Mouse (Mus musculus) neural tube, embryonic 14.5 days (tissue): ENCODE results near the gene Ndufab1. TPM values are rescaled to one million over a fixed set of nuclear protein-coding genes. Genes with fewer than 3 reads are reported as not detected.

Experiments
- ATAC-seq: fragments of 200-750 bp; cut with Nextera tagmentation; 2 replicates; pipeline ENCODE4 v1.8.0; 2017; ENCODE audit warnings: low read depth, mild to moderate bottlenecking, moderate TSS enrichment, moderate library complexity
- H3K27ac ChIP-seq: fragments of 300-500 bp; sonication (generic); 2 replicates; pipeline ENCODE4 v1.5.1; 2014; ENCODE audit warnings: low read depth, mild to moderate bottlenecking, control low read depth, low read length, moderate library complexity, mixed read lengths
- H3K27me3 ChIP-seq: fragments of 300-500 bp; sonication (generic); 2 replicates; pipeline ENCODE4 v1.6.1; 2014; ENCODE audit warnings: low read length; ENCODE audit not compliant: control insufficient read depth, insufficient read depth
- H3K36me3 ChIP-seq: fragments of 300-500 bp; sonication (generic); 2 replicates; pipeline ENCODE4 v1.6.1; 2014; ENCODE audit warnings: low read length, mixed read lengths; ENCODE audit not compliant: control insufficient read depth, insufficient read depth
- H3K4me1 ChIP-seq: fragments of 300-500 bp; sonication (generic); 2 replicates; pipeline ENCODE4 v1.6.1; 2014; ENCODE audit warnings: low read length; ENCODE audit not compliant: control insufficient read depth, insufficient read depth
- H3K4me2 ChIP-seq: fragments of 300-500 bp; sonication (generic); 2 replicates; pipeline ENCODE4 v1.6.1; 2014; ENCODE audit warnings: mild to moderate bottlenecking, low read depth, low read length, control low read depth
- H3K4me3 ChIP-seq: fragments of 300-500 bp; sonication (generic); 2 replicates; pipeline ENCODE4 v1.5.1; 2014; ENCODE audit warnings: low read depth, low read length, control low read depth, mixed read lengths
- H3K9ac ChIP-seq: fragments of 300-500 bp; sonication (generic); replicated peaks from 2 replicates; pipeline ENCODE4 v1.6.1; 2014; ENCODE audit warnings: low read depth, mild to moderate bottlenecking, control low read depth, low read length, mixed read lengths
- H3K9me3 ChIP-seq: fragments of 300-500 bp; sonication (generic); 2 replicates; pipeline ENCODE4 v1.6.1; 2016; ENCODE audit warnings: low read length; ENCODE audit not compliant: control insufficient read depth
- WGBS: fragments of 180-500 bp; shearing (Covaris S2); extraction: QIAGEN DNeasy Blood & Tissue Kit; methylation state at CpG from one replicate; pipeline ENCODE4 v1.1.7; 2014; 5-methylcytosine and 5-hydroxymethylcytosine counted together
- polyA plus RNA-seq: library from polyadenylated mRNA; unstranded; fragments of >200 nt; fragmentation: Nextera tagmentation; extraction: Ambion mirVana; gene quantifications from 2 replicates; pipeline ENCODE4 v1.2.1, GENCODE M21; 2014

The Ndufab1 gene
- polyA plus RNA-seq, 1 experiment from 2014 or later, result 725 TPM

- Histone ChIP-seq H3K27me3 (no peaks in the 10 kb centered on the region), H3K4me1 (no peaks in the 10 kb centered on the region), H3K36me3 (peaks cover 56% of the 10 kb centered on the region), H3K9ac (no peak overlapping the region), H3K4me3 (no peak overlapping the region), H3K27ac (no peak overlapping the region), H3K9me3 (no peaks in the 10 kb centered on the region), H3K4me2 (no peak overlapping the region)
- ATAC-seq, result no peak
- WGBS, result 100% methylated on average over 1 of the region's 1 CpGs
These were observed 20.6 kb downstream of the Ndufab1 start for GRCm38 (mm10) chr7:122081071-122081470.

- Histone ChIP-seq H3K36me3 (peaks cover 65% of the 10 kb centered on the region), H3K4me3 (no peak overlapping the region), H3K9ac (no peak overlapping the region), H3K4me2 (no peak overlapping the region), H3K27ac (no peak overlapping the region), H3K9me3 (no peaks in the 10 kb centered on the region), H3K27me3 (no peaks in the 10 kb centered on the region), H3K4me1 (no peaks in the 10 kb centered on the region)
- 94% methylated on average over 8 of the region's 8 CpGs for WGBS
- no peak for ATAC-seq
These were observed 21.7 kb downstream of the Ndufab1 start for GRCm38 (mm10) chr7:122079798-122080554.

- no peak overlapping the region for H3K4me2 ChIP-seq
- H3K27me3 ChIP-seq, result no peaks in the 10 kb centered on the region
- no peak for ATAC-seq
- H3K27ac ChIP-seq, result no peak overlapping the region
- no peaks in the 10 kb centered on the region for H3K9me3 ChIP-seq
- peaks cover 62% of the 10 kb centered on the region for H3K36me3 ChIP-seq
- H3K9ac ChIP-seq, result no peak overlapping the region
- 87% methylated on average over 3 of the region's 3 CpGs for WGBS
- H3K4me3 ChIP-seq, result no peak overlapping the region
- H3K4me1 ChIP-seq, result no peaks in the 10 kb centered on the region
These were observed 27.3 kb downstream of the Ndufab1 start for GRCm38 (mm10) chr7:122074374-122074773.

- WGBS, result under 1% methylated on average over 57 of the region's 58 CpGs
- peak overlapping the region; percentile 76 for H3K4me2 ChIP-seq
These were observed 33.9 kb downstream of the Ndufab1 start for GRCm38 (mm10) chr7:122067517-122068381.

GRCm38 (mm10) chr7:122066945-122067516, 34.7 kb downstream of the Ndufab1 start, which contains the start of the genes Ubfd1 and Ears2:
Gene Ubfd1 (plus strand): TSS chr7:122067175.
Gene Ears2 (minus strand): TSS chr7:122067263.
- 0% methylated on average over 58 of the region's 60 CpGs for WGBS
- Histone ChIP-seq H3K4me3 (peak within 1 kb of the TSS; percentile 100), H3K27me3 (no peaks in the 10 kb centered on the region), H3K36me3 (peaks cover 6% of the 10 kb centered on the region; the same call in 1 of the 2 replicates), H3K27ac (peak within 1 kb of the TSS; percentile 92), H3K9me3 (no peaks in the 10 kb centered on the region), H3K9ac (peak within 1 kb of the TSS; percentile 95), H3K4me2 (peak within 1 kb of the TSS; percentile 84), H3K4me1 (peaks cover 22% of the 10 kb centered on the region)
- ATAC-seq, result peak; percentile 99

More at GRCm38 (mm10) chr7:122067517-122068381, 33.9 kb downstream of the Ndufab1 start:
- H3K27me3 ChIP-seq, result no peaks in the 10 kb centered on the region
- no peaks in the 10 kb centered on the region for H3K9me3 ChIP-seq
- H3K4me1 ChIP-seq, result peaks cover 22% of the 10 kb centered on the region
- H3K27ac ChIP-seq, result peak overlapping the region; percentile 92
- ATAC-seq, result peak; percentile 58
- peak overlapping the region; percentile 95 for H3K9ac ChIP-seq
- peaks cover 13% of the 10 kb centered on the region for H3K36me3 ChIP-seq
- H3K4me3 ChIP-seq, result peak overlapping the region; percentile 100

- Histone ChIP-seq H3K4me2 (peak overlapping the region; percentile 84), H3K27ac (peak overlapping the region; percentile 92), H3K9ac (peak overlapping the region; percentile 95), H3K27me3 (no peaks in the 10 kb centered on the region), H3K36me3 (peaks cover 5% of the 10 kb centered on the region; the same call in 1 of the 2 replicates), H3K4me1 (peaks cover 22% of the 10 kb centered on the region), H3K9me3 (no peaks in the 10 kb centered on the region), H3K4me3 (peak overlapping the region; percentile 100)
- 21% methylated on average over 31 of the region's 31 CpGs for WGBS
- no peak; the same call in 1 of the 2 replicates for ATAC-seq
These were observed 35.4 kb downstream of the Ndufab1 start for GRCm38 (mm10) chr7:122066102-122066944.

- WGBS, result 81% methylated on average over 1 of the region's 1 CpGs
- H3K27ac ChIP-seq, result no peak overlapping the region
These were observed 36.0 kb downstream of the Ndufab1 start for GRCm38 (mm10) chr7:122065656-122066055.

GRCm38 (mm10) chr7:122056633-122057032, 45.1 kb downstream of the Ndufab1 start:
- Histone ChIP-seq H3K4me3 (no peak overlapping the region), H3K36me3 (peaks cover 3% of the 10 kb centered on the region; the same call in 1 of the 2 replicates)
- no peak for ATAC-seq

More at GRCm38 (mm10) chr7:122065656-122066055, 36.0 kb downstream of the Ndufab1 start:
- H3K36me3 ChIP-seq, result peaks cover 5% of the 10 kb centered on the region; the same call in 1 of the 2 replicates
- no peaks in the 10 kb centered on the region for H3K9me3 ChIP-seq
- no peak overlapping the region for H3K4me3 ChIP-seq
- no peak for ATAC-seq
- peaks cover 22% of the 10 kb centered on the region for H3K4me1 ChIP-seq
- no peaks in the 10 kb centered on the region for H3K27me3 ChIP-seq
- no peak overlapping the region; the same call in 1 of the 2 replicates for H3K4me2 ChIP-seq
- H3K9ac ChIP-seq, result no peak overlapping the region

More at GRCm38 (mm10) chr7:122056633-122057032, 45.1 kb downstream of the Ndufab1 start:
- no peaks in the 10 kb centered on the region for H3K9me3 ChIP-seq
- no peak overlapping the region for H3K27ac ChIP-seq
- H3K9ac ChIP-seq, result no peak overlapping the region
- H3K4me1 ChIP-seq, result no peaks in the 10 kb centered on the region
- WGBS, result 91% methylated on average over 5 of the region's 5 CpGs
- H3K4me2 ChIP-seq, result no peak overlapping the region
- no peaks in the 10 kb centered on the region for H3K27me3 ChIP-seq
